Mouse (Mus musculus) stomach, embryonic 16.5 days (tissue): ENCODE results near the gene Catsper2. TPM values are rescaled to one million over a fixed set of nuclear protein-coding genes. Genes with fewer than 3 reads are reported as not detected.

Experiments used
- ATAC-seq: fragments of 200-750 bp; cut with Nextera tagmentation; 2 replicates; pipeline ENCODE4 v1.8.0; 2017; ENCODE audit warnings: moderate number of reproducible peaks, moderate TSS enrichment; ENCODE audit not compliant: insufficient read depth, low FRiP score
- H3K27ac ChIP-seq: fragments of 300-500 bp; sonication (generic); 2 replicates; pipeline ENCODE4 v1.5.1; 2014; ENCODE audit warnings: low read length
- H3K27me3 ChIP-seq: fragments of 300-500 bp; sonication (generic); 2 replicates; pipeline ENCODE4 v1.6.1; 2014; ENCODE audit warnings: low read length, control low read depth, mixed read lengths; ENCODE audit not compliant: control insufficient read depth, insufficient read depth
- H3K36me3 ChIP-seq: fragments of 300-500 bp; sonication (generic); 2 replicates; pipeline ENCODE4 v1.6.1; 2014; ENCODE audit warnings: low read length; ENCODE audit not compliant: control insufficient read depth, insufficient read depth
- H3K4me1 ChIP-seq: fragments of 300-500 bp; sonication (generic); 2 replicates; pipeline ENCODE4 v1.6.1; 2014; ENCODE audit warnings: low read length, control low read depth, mixed read lengths; ENCODE audit not compliant: control insufficient read depth, insufficient read depth
- H3K4me2 ChIP-seq: fragments of 300-500 bp; sonication (generic); 2 replicates; pipeline ENCODE4 v1.6.1; 2014; ENCODE audit warnings: low read depth, low read length, mixed read lengths
- H3K4me3 ChIP-seq: fragments of 300-500 bp; sonication (generic); replicated peaks from 2 replicates; pipeline ENCODE4 v1.5.1; 2014; ENCODE audit warnings: mild to moderate bottlenecking, low read length
- H3K9ac ChIP-seq: fragments of 300-500 bp; sonication (generic); 2 replicates; pipeline ENCODE4 v1.6.1; 2014; ENCODE audit warnings: low read length
- H3K9me3 ChIP-seq: fragments of 300-500 bp; sonication (generic); replicated peaks from 2 replicates; pipeline ENCODE4 v1.6.1; 2016; ENCODE audit warnings: low read length, control low read depth; ENCODE audit not compliant: control insufficient read depth
- WGBS: fragments of 180-500 bp; shearing (Covaris S2); extraction: QIAGEN DNeasy Blood & Tissue Kit; methylation state at CpG from one replicate; pipeline ENCODE4 v1.1.7; 2014; 5-methylcytosine and 5-hydroxymethylcytosine counted together
- polyA plus RNA-seq: library from polyadenylated mRNA; unstranded; fragments of >200 nt; fragmentation: Nextera tagmentation; extraction: Ambion mirVana; gene quantifications from 2 replicates; pipeline ENCODE4 v1.2.1, GENCODE M21; 2015

Catsper2 gene
- polyA plus RNA-seq, 1 experiment from 2014 or later = 1.3 TPM

DNA sequence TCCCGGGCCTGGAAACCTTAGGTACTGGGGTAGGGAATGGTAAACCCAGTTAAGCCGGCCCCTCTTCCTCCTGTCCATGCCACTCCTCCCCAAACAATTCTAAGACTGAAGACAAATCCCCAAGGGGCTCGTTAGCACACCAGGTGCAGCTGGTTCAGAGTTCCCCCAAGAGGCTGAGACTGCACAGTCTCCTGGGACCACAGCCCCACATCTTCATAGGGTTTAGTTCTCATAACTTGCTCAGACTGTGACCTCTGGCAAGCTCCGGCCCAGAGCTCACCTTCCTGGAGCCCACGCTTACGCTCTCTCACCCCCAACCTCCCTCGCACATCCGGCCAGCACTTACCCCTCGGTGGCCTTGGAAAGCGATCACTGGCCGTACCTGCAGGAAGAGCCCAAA, 28.2 kb upstream of the Catsper2 start:
- no peak for ATAC-seq
- peaks cover 16% of the 10 kb centered on the region for H3K36me3 ChIP-seq
- H3K4me1 ChIP-seq = peaks cover 11% of the 10 kb centered on the region
- no peaks in the 10 kb centered on the region for H3K9me3 ChIP-seq
- peak overlapping the region; percentile 81 for H3K4me2 ChIP-seq
- peak overlapping the region; percentile 53 for H3K4me3 ChIP-seq
- peak overlapping the region; percentile 60 for H3K9ac ChIP-seq
- WGBS = 7% methylated on average over 11 of the region's 11 CpGs
- no peak overlapping the region for H3K27ac ChIP-seq
- H3K27me3 ChIP-seq = no peaks in the 10 kb centered on the region

DNA sequence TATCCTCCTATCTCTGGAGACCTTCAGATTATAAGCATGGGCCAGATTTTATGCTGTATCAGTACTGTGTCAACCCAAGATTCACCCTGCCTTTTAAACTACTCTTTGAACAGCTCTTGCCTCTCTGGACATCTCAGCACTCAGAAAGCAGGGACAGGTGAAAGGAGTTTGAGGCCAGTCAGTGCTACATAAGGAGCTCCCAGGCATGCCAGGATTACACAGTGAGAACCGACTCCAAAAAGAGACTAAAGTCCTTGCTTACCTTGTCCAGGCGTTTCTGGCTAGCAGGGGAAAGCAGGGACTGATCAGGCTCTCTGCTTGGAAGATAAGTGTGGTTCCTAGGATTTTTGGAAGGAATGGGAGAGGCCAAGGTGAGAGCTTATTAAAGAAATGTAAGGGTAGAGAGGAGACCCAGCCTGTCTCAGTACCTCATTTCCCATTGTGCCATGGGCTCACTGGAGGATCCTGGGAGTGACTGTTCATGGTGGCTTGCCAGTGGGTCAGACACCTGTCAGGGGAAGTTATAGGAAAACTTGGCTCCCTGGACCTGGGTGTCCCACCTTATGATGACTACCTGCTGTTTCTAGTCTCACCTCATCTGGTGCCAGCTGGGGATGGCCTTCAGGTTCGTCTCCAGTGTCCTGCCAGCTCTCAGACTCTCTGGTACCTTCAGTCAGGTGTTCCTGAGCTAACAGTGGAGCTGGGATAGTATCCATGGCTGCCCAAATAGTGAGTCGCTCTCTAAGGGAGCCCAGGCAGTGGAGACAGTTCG, 27.4 kb upstream of the Catsper2 start:
- H3K36me3 ChIP-seq = peaks cover 16% of the 10 kb centered on the region
- no peak overlapping the region for H3K4me3 ChIP-seq
- H3K4me2 ChIP-seq = no peak overlapping the region
- H3K9ac ChIP-seq = no peak overlapping the region
- H3K9me3 ChIP-seq = no peaks in the 10 kb centered on the region
- ATAC-seq = no peak
- H3K4me1 ChIP-seq = peaks cover 11% of the 10 kb centered on the region
- no peak overlapping the region for H3K27ac ChIP-seq
- no peaks in the 10 kb centered on the region for H3K27me3 ChIP-seq
- WGBS = 53% methylated on average over 5 of the region's 5 CpGs

DNA sequence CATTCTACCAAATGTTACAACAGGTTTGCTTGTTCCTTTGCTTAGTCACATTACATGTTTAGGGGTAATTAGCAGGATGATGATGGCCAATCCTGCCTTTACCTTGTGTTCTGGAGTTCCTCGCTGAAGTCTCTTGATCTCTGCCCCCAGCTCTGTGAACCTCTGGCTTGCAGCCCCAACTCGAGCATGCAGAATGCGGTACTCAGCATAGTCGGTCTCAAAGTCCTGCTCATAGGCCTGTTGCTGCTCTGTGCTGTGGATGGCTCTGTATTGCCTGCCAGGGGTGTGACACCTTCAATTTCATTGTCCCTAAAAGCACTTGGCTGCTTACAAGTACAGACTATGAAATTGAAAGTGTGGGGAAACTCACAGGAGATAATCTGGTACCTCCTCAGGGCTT, 26.2 kb upstream of the Catsper2 start:
- ATAC-seq = no peak
- H3K4me1 ChIP-seq = peaks cover 11% of the 10 kb centered on the region
- no peak overlapping the region for H3K9ac ChIP-seq
- no peaks in the 10 kb centered on the region for H3K9me3 ChIP-seq
- no peak overlapping the region for H3K27ac ChIP-seq
- no peaks in the 10 kb centered on the region for H3K27me3 ChIP-seq
- 75% methylated on average over 4 of the region's 4 CpGs for WGBS
- H3K36me3 ChIP-seq = peaks cover 28% of the 10 kb centered on the region
- H3K4me3 ChIP-seq = no peak overlapping the region
- no peak overlapping the region for H3K4me2 ChIP-seq

DNA sequence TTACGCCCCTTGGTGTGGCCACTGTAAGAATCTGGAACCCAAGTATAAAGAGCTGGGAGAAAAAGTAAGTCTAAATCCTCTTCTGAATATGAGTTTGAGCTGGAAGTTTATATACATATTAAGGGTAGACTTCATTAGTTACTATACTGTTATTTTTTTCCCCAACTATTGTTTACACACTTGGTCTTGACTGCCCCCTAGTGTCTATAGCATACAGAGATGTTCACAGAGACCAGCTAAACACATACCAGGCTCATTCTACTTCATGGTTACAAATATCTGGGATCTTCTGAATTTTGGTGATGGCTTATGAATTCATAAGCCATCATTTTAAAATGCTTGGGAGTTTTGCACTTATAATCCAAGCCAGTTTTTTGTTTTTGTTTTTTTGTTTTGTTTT, 21.3 kb upstream of the Catsper2 start:
- no peaks in the 10 kb centered on the region for H3K4me1 ChIP-seq
- peaks cover 53% of the 10 kb centered on the region for H3K36me3 ChIP-seq
- no peak overlapping the region for H3K27ac ChIP-seq
- H3K27me3 ChIP-seq = no peaks in the 10 kb centered on the region
- WGBS = 100% methylated on average over 1 of the region's 1 CpGs
- no peak for ATAC-seq
- no peaks in the 10 kb centered on the region for H3K9me3 ChIP-seq
- H3K4me2 ChIP-seq = no peak overlapping the region
- H3K4me3 ChIP-seq = no peak overlapping the region
- no peak overlapping the region for H3K9ac ChIP-seq

DNA sequence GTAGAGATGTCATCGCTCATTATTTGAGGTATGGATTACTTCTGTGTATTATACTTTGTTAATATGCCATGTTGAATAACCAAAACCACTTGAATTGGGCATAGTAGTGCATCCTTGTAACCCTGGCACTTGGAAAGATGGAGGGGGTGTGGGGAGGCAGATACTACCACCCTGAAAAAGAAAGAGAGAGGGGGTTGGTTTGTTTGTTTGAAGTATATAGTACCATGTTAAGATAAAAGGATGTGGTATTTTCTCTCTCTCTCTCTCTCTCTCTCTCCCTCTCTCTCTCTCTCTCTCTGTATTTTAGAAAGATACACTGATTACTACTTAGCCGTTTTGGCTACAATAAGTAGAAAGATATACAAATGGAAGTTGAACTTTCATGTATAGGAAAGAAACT, 12.3 kb upstream of the Catsper2 start:
- Histone ChIP-seq H3K9me3 (no peaks in the 10 kb centered on the region), H3K36me3 (peaks cover 54% of the 10 kb centered on the region), H3K27me3 (no peaks in the 10 kb centered on the region), H3K9ac (no peak overlapping the region), H3K27ac (no peak overlapping the region), H3K4me2 (no peak overlapping the region), H3K4me1 (no peaks in the 10 kb centered on the region), H3K4me3 (no peak overlapping the region)
- WGBS = 84% methylated on average over 2 of the region's 2 CpGs
- ATAC-seq = no peak

DNA sequence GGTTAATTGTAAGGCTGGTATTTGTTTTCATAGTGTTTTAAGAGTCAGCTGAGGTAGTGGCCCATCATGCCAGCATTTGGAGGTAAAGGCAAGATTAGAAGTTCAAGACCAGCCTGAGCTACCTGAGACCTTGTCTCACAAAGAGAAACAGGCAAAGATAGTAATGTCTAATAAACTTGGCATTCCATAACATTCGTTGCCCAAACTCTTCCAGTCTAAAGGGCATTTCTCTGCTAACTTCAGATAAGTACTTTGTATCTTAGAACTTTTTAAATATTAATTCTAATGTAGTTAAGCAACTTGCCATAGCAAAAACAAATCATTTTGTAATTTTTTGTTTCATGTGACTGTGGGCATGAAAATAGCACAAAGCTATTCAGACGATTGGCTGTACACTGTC, 9.6 kb upstream of the Catsper2 start:
- Histone ChIP-seq H3K36me3 (peaks cover 39% of the 10 kb centered on the region), H3K27me3 (no peaks in the 10 kb centered on the region), H3K27ac (no peak overlapping the region), H3K9ac (no peak overlapping the region), H3K4me1 (peaks cover 11% of the 10 kb centered on the region; the same call in 1 of the 2 replicates), H3K4me2 (no peak overlapping the region), H3K9me3 (no peaks in the 10 kb centered on the region), H3K4me3 (no peak overlapping the region)
- ATAC-seq = no peak
- WGBS = 90% methylated on average over 2 of the region's 2 CpGs

DNA sequence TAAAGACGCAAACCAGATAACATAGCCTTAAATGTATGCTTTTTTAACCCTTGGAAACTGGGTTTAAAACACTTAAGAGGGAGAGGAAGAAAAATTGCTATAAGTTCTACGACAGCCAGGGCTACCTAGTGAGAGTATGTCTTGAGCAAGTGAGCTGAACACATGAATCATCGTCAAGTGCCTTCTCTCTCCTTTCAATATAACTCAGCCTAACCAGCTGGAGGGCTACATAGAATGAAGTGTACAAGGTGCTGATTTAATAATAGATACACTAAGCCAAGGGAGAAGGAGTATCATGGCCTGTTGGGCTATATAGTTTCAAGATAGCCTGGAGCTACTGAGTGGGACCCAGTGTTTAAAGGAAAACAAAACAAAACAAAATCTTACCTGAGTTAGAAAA, 4.9 kb upstream of the Catsper2 start:
- peaks cover 23% of the 10 kb centered on the region for H3K36me3 ChIP-seq
- peaks cover 30% of the 10 kb centered on the region for H3K4me1 ChIP-seq
- no peak overlapping the region for H3K4me3 ChIP-seq
- H3K9me3 ChIP-seq = no peaks in the 10 kb centered on the region
- WGBS = 77% methylated on average over 3 of the region's 3 CpGs
- no peak overlapping the region for H3K27ac ChIP-seq
- H3K27me3 ChIP-seq = no peaks in the 10 kb centered on the region
- ATAC-seq = no peak
- no peak overlapping the region for H3K4me2 ChIP-seq
- no peak overlapping the region for H3K9ac ChIP-seq

DNA sequence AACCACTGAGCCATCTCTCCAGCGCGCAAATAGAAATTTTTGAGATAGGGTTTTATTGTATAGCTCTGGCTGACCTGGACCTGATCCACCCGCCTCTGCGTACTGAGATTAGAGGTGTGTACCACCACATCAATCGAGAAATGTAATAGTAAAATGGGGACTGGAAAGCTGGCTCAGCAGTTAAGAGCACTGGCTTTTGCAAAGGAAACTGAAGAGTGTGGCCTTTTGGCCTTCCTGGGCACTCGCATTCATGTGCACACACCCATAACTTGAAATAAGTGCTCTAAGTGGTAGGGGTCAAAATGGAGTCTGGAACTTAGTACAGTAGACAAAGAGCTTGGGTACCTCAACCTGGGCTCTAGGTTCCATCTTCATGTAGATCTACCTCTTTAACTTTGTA, 2.8 kb upstream of the Catsper2 start:
- H3K4me2 ChIP-seq = 0 out of 2 replicates have a peak overlapping the region, but pooled peaks have one; percentile 7
- H3K9ac ChIP-seq = no peak overlapping the region
- ATAC-seq = no peak
- no peaks in the 10 kb centered on the region for H3K9me3 ChIP-seq
- no peak overlapping the region for H3K4me3 ChIP-seq
- H3K36me3 ChIP-seq = peaks cover 5% of the 10 kb centered on the region
- H3K27ac ChIP-seq = no peak overlapping the region
- H3K27me3 ChIP-seq = no peaks in the 10 kb centered on the region
- H3K4me1 ChIP-seq = peaks cover 30% of the 10 kb centered on the region
- WGBS = 76% methylated on average over 6 of the region's 6 CpGs

DNA sequence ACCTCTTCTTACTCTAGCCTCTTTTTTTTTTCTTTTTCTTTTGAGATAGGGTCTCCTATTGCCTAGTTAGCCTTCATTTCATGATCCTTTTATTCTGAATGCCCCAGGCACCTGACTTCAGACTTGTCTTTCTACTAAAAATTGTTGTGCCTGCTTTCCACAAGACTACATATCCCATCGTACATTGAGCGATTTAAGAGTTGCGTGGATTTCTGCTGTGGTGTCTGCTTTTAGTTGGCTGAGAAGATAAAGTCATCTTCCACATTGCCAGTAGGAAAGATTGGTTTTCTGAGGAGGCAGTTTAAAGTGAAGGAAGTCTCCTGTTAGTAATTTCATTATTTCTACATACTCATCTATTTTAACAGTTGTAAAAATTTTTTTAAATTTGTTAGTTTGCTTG, 2.0 kb upstream of the Catsper2 start:
- Histone ChIP-seq H3K9ac (no peak overlapping the region), H3K9me3 (no peaks in the 10 kb centered on the region), H3K4me1 (peaks cover 30% of the 10 kb centered on the region), H3K36me3 (peaks cover 4% of the 10 kb centered on the region), H3K27ac (no peak overlapping the region), H3K4me2 (peak overlapping the region; percentile 78), H3K27me3 (no peaks in the 10 kb centered on the region), H3K4me3 (peak overlapping the region; percentile 100)
- no peak for ATAC-seq
- WGBS = 67% methylated on average over 3 of the region's 3 CpGs
